Mouse (Mus musculus) forebrain, embryonic 15.5 days (tissue): ENCODE measurements around the gene Parm1. TPM values are rescaled to one million over a fixed set of nuclear protein-coding genes. Genes with fewer than 3 reads are reported as not detected.

Experiments used
- ATAC-seq: fragments of 200-750 bp; cut with Nextera tagmentation; replicated peaks from 2 replicates; pipeline ENCODE4 v1.8.0; 2017; ENCODE audit warnings: mild to moderate bottlenecking, moderate TSS enrichment, moderate library complexity
- H3K27ac ChIP-seq: fragments of 300-500 bp; sonication (generic); replicated peaks from 2 replicates; pipeline ENCODE4 v1.5.1; 2015; ENCODE audit warnings: mild to moderate bottlenecking, inconsistent platforms
- H3K27me3 ChIP-seq: fragments of 300-500 bp; sonication (generic); 2 replicates; pipeline ENCODE4 v1.6.1; 2015; ENCODE audit warnings: inconsistent platforms
- H3K36me3 ChIP-seq: fragments of 300-500 bp; sonication (generic); 2 replicates; pipeline ENCODE4 v1.6.1; 2015; ENCODE audit warnings: mild to moderate bottlenecking, inconsistent platforms
- H3K4me1 ChIP-seq: fragments of 300-500 bp; sonication (generic); 2 replicates; pipeline ENCODE4 v1.6.1; 2015; ENCODE audit warnings: inconsistent platforms
- H3K4me2 ChIP-seq: fragments of 300-500 bp; sonication (generic); replicated peaks from 2 replicates; pipeline ENCODE4 v1.6.1; 2015; ENCODE audit warnings: mild to moderate bottlenecking, inconsistent platforms
- H3K4me3 ChIP-seq: fragments of 300-500 bp; sonication (generic); 2 replicates; pipeline ENCODE4 v1.5.1; 2015; ENCODE audit warnings: mild to moderate bottlenecking, inconsistent platforms
- H3K9ac ChIP-seq: fragments of 300-500 bp; sonication (generic); replicated peaks from 2 replicates; pipeline ENCODE4 v1.6.1; 2015; ENCODE audit warnings: mild to moderate bottlenecking, inconsistent platforms
- H3K9me3 ChIP-seq: fragments of 300-500 bp; sonication (generic); 2 replicates; pipeline ENCODE4 v1.6.1; 2016; ENCODE audit warnings: inconsistent platforms
- WGBS: fragments of 180-500 bp; shearing (Covaris S2); methylation state at CpG from one replicate; pipeline ENCODE4 v1.1.7; 2015; ENCODE audit warnings: mixed read lengths; 5-methylcytosine and 5-hydroxymethylcytosine counted together
- polyA plus RNA-seq: library from polyadenylated mRNA; unstranded; fragments of >200 nt; fragmentation: Nextera tagmentation; extraction: Ambion mirVana; gene quantifications from 2 replicates; pipeline ENCODE4 v1.2.1, GENCODE M21; 2015

Gene Parm1
- polyA plus RNA-seq, 1 experiment from 2014 or later = 3.5 TPM

GRCm38 (mm10) chr5:91581799-91582198, 64.4 kb downstream of the Parm1 start:
- H3K36me3 ChIP-seq = no peaks in the 10 kb centered on the region
- H3K9ac ChIP-seq = no peak overlapping the region
- H3K9me3 ChIP-seq = no peaks in the 10 kb centered on the region
- no peaks in the 10 kb centered on the region for H3K27me3 ChIP-seq
- H3K4me1 ChIP-seq = no peaks in the 10 kb centered on the region
- no peak overlapping the region for H3K4me2 ChIP-seq
- H3K4me3 ChIP-seq = no peak overlapping the region
- ATAC-seq = no peak
- no peak overlapping the region for H3K27ac ChIP-seq
- WGBS = 92% methylated on average over 4 of the region's 4 CpGs

- Histone ChIP-seq H3K27ac (no peak overlapping the region), H3K4me2 (no peak overlapping the region), H3K27me3 (no peaks in the 10 kb centered on the region), H3K4me3 (no peak overlapping the region), H3K9ac (no peak overlapping the region), H3K4me1 (no peaks in the 10 kb centered on the region), H3K36me3 (no peaks in the 10 kb centered on the region), H3K9me3 (no peaks in the 10 kb centered on the region)
- 11% methylated on average over 3 of the region's 3 CpGs for WGBS
- ATAC-seq = no peak
Observed at GRCm38 (mm10) chr5:91586206-91586605, 68.8 kb downstream of the Parm1 start.

GRCm38 (mm10) chr5:91594083-91594482, 76.7 kb downstream of the Parm1 start:
- 97% methylated on average over 5 of the region's 5 CpGs for WGBS
- ATAC-seq = no peak

GRCm38 (mm10) chr5:91597216-91597615, 79.8 kb downstream of the Parm1 start:
- ATAC-seq = 0 out of 2 replicates have a peak, but pooled peaks have one; percentile 33
- no peak overlapping the region for H3K4me3 ChIP-seq
- H3K36me3 ChIP-seq = no peaks in the 10 kb centered on the region; the same call in 1 of the 2 replicates
- no peaks in the 10 kb centered on the region for H3K9me3 ChIP-seq
- WGBS = 67% methylated on average over 5 of the region's 5 CpGs
- no peak overlapping the region for H3K4me2 ChIP-seq
- H3K9ac ChIP-seq = no peak overlapping the region
- no peak overlapping the region for H3K27ac ChIP-seq
- H3K27me3 ChIP-seq = no peaks in the 10 kb centered on the region
- H3K4me1 ChIP-seq = no peaks in the 10 kb centered on the region

More at GRCm38 (mm10) chr5:91594083-91594482, 76.7 kb downstream of the Parm1 start:
- Histone ChIP-seq H3K9ac (no peak overlapping the region), H3K36me3 (no peaks in the 10 kb centered on the region), H3K4me3 (no peak overlapping the region), H3K4me1 (no peaks in the 10 kb centered on the region), H3K9me3 (no peaks in the 10 kb centered on the region), H3K27ac (no peak overlapping the region), H3K4me2 (no peak overlapping the region), H3K27me3 (no peaks in the 10 kb centered on the region)

- Histone ChIP-seq H3K4me2 (no peak overlapping the region), H3K36me3 (no peaks in the 10 kb centered on the region; the same call in 1 of the 2 replicates), H3K27ac (no peak overlapping the region), H3K9ac (no peak overlapping the region), H3K9me3 (no peaks in the 10 kb centered on the region), H3K4me1 (no peaks in the 10 kb centered on the region), H3K4me3 (no peak overlapping the region), H3K27me3 (no peaks in the 10 kb centered on the region)
- WGBS = 60% methylated on average over 7 of the region's 7 CpGs
- ATAC-seq = 0 out of 2 replicates have a peak, but pooled peaks have one; percentile 5
Observed at GRCm38 (mm10) chr5:91599801-91600200, 82.4 kb downstream of the Parm1 start.

- Histone ChIP-seq H3K4me2 (no peak overlapping the region), H3K36me3 (no peaks in the 10 kb centered on the region; the same call in 1 of the 2 replicates), H3K9ac (no peak overlapping the region), H3K4me1 (no peaks in the 10 kb centered on the region), H3K9me3 (no peaks in the 10 kb centered on the region), H3K27me3 (no peaks in the 10 kb centered on the region), H3K27ac (no peak overlapping the region), H3K4me3 (no peak overlapping the region)
- no peak for ATAC-seq
- 62% methylated on average over 7 of the region's 7 CpGs for WGBS
Observed at GRCm38 (mm10) chr5:91603347-91603746, 85.9 kb downstream of the Parm1 start.

GRCm38 (mm10) chr5:91603787-91604439, 86.5 kb downstream of the Parm1 start:
- Histone ChIP-seq H3K27me3 (no peaks in the 10 kb centered on the region), H3K9ac (no peak overlapping the region), H3K9me3 (no peaks in the 10 kb centered on the region), H3K36me3 (no peaks in the 10 kb centered on the region; the same call in 1 of the 2 replicates), H3K4me1 (no peaks in the 10 kb centered on the region), H3K27ac (no peak overlapping the region), H3K4me3 (no peak overlapping the region), H3K4me2 (no peak overlapping the region)
- 65% methylated on average over 12 of the region's 12 CpGs for WGBS
- ATAC-seq = no peak

- ATAC-seq = no peak
- Histone ChIP-seq H3K4me1 (no peaks in the 10 kb centered on the region), H3K9me3 (no peaks in the 10 kb centered on the region), H3K4me2 (no peak overlapping the region), H3K4me3 (no peak overlapping the region), H3K36me3 (no peaks in the 10 kb centered on the region; the same call in 1 of the 2 replicates), H3K9ac (no peak overlapping the region), H3K27ac (no peak overlapping the region), H3K27me3 (no peaks in the 10 kb centered on the region)
- WGBS = 95% methylated on average over 2 of the region's 2 CpGs
Observed at GRCm38 (mm10) chr5:91607234-91607633, 89.8 kb downstream of the Parm1 start.

GRCm38 (mm10) chr5:91607841-91608240, 90.4 kb downstream of the Parm1 start:
- no peak for ATAC-seq
- 85% methylated on average over 7 of the region's 7 CpGs for WGBS

GRCm38 (mm10) chr5:91609041-91609440, 91.6 kb downstream of the Parm1 start:
- H3K4me3 ChIP-seq = no peak overlapping the region
- no peaks in the 10 kb centered on the region for H3K27me3 ChIP-seq
- no peak for ATAC-seq
- H3K9ac ChIP-seq = no peak overlapping the region
- no peaks in the 10 kb centered on the region for H3K36me3 ChIP-seq
- H3K4me2 ChIP-seq = no peak overlapping the region
- 77% methylated on average over 4 of the region's 4 CpGs for WGBS
- H3K9me3 ChIP-seq = no peaks in the 10 kb centered on the region
- no peak overlapping the region for H3K27ac ChIP-seq
- H3K4me1 ChIP-seq = no peaks in the 10 kb centered on the region

More at GRCm38 (mm10) chr5:91607841-91608240, 90.4 kb downstream of the Parm1 start:
- Histone ChIP-seq H3K27me3 (no peaks in the 10 kb centered on the region), H3K27ac (no peak overlapping the region), H3K4me1 (no peaks in the 10 kb centered on the region), H3K9me3 (no peaks in the 10 kb centered on the region), H3K9ac (no peak overlapping the region), H3K4me2 (no peak overlapping the region), H3K36me3 (no peaks in the 10 kb centered on the region), H3K4me3 (no peak overlapping the region)

GRCm38 (mm10) chr5:91609511-91610300, 92.3 kb downstream of the Parm1 start:
- H3K4me2 ChIP-seq = no peak overlapping the region
- H3K4me3 ChIP-seq = no peak overlapping the region
- H3K9me3 ChIP-seq = no peaks in the 10 kb centered on the region
- H3K36me3 ChIP-seq = no peaks in the 10 kb centered on the region
- no peaks in the 10 kb centered on the region for H3K27me3 ChIP-seq
- H3K27ac ChIP-seq = no peak overlapping the region
- no peak overlapping the region for H3K9ac ChIP-seq
- no peak for ATAC-seq
- WGBS = 79% methylated on average over 3 of the region's 3 CpGs
- no peaks in the 10 kb centered on the region for H3K4me1 ChIP-seq

- Histone ChIP-seq H3K9ac (no peak overlapping the region), H3K4me1 (no peaks in the 10 kb centered on the region), H3K27ac (no peak overlapping the region), H3K9me3 (no peaks in the 10 kb centered on the region), H3K4me3 (no peak overlapping the region), H3K36me3 (no peaks in the 10 kb centered on the region), H3K4me2 (no peak overlapping the region), H3K27me3 (no peaks in the 10 kb centered on the region)
- no peak for ATAC-seq
- WGBS = 91% methylated on average over 2 of the region's 2 CpGs
Observed at GRCm38 (mm10) chr5:91610499-91610898, 93.1 kb downstream of the Parm1 start.
